Mouse (Mus musculus) natural killer cell, adult 2 months (primary cell): ENCODE data around the gene Zfp260.
A peak's percentile ranks its signal among the peaks of the same experiment; 100 is the strongest.

Experiments used
- DNase-seq, 2 experiments: peaks; one replicate each; pipeline ENCODE4 v3.0.0; 2022; ENCODE audit warnings: low spot score in 2 of 2

Gene Zfp260

DNA sequence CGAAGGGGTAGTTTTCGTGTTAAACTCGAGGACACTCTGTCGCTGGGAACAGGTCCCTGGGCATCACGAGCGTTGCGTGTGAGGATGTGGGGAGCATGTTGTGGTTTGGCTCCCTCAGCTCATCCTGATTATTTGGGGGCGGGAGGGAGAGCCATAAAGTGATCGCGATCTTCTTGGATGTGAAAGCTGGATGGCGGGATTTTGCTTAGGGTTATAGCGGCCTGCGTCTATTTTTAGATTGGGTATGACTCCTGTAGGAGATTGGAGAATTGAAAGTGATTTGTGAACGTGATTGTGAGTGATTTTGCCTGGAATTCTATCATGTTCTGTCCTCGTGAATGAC is 27.6 kb downstream of the Zfp260 start:
- DNase-seq, result no peak

DNA sequence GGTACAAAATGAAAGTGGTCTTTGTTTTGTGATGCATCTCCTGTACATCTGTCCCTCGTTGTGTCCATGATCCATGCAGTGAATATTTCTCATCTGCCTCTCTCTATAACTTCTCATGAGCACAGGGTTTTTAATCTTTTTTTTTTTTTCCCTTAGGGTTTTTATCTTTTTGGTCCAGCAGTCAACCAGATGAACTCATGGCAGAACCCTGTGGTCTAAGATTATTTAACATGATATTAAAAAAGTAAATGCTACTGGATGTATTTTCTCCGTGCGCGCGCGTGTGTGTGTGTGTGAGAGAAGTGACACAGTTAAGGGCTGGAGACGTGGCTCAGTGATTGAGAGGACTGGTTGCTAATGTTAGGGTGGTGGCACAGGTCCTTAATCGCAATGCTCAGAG is 35.3 kb downstream of the Zfp260 start:
- no peak for DNase-seq

DNA sequence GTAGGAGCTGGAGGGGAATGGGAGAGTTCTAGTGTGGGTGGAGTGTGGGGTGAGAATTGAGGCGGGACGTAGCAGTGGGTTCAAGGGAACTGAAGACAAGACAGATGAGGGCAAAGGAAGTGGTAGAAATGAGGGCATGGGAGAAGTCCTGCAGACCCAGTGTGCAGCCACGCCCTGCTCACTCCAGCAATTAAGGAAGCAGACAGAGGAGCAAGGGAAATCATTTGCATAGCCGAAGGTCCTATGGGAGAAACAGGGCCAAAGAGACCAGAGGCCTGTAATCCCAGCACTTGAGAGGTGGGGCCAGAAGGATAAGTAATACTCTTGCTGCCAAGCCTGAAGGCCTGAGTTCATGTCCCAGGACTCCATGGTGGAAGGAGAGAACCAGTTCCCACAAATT is 37.8 kb downstream of the Zfp260 start:
- no peak for DNase-seq

DNA sequence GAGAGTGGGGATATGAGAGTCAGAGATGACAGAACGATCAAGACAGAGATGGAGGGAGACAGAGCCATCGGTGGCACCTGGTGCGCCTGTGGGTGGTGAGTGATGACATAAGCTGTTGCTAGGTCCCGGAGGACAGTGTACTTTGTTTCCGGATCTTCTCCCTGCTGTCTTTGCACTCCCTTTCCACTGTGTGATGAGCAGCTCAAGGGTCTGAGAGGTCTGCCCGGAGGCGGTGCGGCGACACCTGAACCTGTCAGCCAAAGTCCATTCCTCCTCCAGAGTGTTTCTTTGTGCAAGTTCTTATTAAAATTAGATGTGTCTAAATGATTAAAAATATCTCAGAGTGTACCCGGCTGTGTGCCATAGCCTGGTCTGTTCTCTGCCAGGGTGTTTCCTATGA is 42.2 kb downstream of the Zfp260 start:
- no peak for DNase-seq

DNA sequence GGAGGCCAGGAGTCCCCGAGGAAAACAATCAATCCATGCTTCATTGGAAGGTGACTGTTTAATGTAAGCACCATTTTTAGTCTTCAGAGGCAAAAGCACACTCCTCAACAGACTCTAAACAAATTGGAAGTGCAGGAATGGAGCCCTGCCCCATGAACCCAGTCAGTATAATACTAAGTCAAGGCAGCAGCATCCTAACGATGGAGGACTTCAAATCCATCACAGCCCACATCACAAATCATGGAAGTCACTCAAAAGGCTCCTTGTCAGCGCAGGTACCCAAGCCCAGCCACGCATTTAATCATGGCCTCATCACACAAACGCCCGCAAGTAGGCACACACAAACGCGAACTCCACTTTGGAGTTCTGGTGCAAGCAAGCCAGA is 48.6 kb downstream of the Zfp260 start:
- no peak for DNase-seq

DNA sequence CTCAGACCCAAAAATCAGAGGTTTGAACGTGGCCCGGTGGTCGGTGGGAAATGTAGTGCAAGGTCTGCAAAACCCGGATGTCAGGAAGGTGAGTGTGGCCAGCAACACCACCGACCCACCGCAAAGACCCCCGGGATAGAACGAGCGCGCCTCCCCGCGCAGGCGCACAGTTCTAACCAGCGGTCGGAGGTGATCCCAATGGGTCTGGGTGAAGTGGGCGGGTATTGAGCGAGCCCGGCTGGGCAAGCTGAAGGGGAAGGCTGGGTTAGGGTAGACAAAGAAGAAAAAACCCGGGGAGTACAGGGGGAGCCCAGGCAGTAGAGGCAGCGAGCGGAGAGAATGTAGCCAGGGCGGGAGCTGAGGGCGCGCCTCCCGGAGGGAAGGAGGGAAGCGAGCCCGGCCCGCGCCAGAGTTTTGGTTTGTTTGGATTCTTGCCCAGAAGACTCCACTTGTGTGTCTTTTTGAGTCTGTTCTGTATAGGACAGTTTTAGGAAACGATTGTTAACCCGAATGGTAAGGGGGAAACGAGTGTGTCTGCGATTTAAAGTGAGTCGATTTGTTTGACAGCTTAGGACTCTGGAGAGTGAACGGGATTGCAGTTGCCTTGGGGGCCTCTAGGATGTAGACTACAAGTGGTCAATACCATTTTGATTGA is 49.1 kb downstream of the Zfp260 start:
- DNase-seq, result peak in 1 of 2 experiments; percentile 3

DNA sequence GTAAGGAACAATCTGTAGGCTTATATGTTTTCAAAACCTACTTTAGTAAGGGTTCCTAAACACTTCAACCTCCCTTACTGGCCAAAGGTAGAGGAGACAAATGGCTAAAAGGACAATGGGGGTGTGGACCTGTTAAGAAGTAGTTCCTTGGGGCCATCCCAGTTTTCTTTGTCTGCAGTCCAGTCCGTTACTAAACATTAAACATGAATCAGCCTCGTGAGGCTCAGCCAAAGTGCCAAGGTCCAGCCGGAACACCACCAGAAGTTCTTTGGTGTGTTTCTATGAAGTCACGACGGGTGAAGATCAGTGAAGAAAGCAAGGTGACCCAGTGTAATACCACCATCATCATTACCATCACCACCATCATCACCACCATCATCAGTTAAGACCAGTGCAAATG is 52.4 kb downstream of the Zfp260 start:
- no peak for DNase-seq

DNA sequence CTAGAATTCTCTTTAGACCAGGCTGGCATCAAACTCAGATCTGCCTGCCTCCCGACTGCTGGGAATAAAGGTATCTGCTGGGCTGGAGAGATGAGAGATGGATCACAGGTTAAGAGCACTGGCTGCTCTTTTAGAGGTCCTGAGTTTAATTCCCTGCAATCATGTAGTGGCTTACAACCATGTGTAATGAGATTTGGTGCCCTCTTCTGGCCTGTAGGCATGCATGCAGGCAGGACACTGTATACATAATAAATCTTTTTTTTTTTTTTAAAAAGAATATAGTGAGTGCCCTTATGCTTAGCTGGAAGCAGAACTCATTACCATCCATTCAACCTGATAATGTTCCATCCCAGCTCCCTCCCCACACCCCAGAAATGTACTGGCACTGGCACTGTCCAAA is 59.5 kb downstream of the Zfp260 start:
- DNase-seq, result no peak

DNA sequence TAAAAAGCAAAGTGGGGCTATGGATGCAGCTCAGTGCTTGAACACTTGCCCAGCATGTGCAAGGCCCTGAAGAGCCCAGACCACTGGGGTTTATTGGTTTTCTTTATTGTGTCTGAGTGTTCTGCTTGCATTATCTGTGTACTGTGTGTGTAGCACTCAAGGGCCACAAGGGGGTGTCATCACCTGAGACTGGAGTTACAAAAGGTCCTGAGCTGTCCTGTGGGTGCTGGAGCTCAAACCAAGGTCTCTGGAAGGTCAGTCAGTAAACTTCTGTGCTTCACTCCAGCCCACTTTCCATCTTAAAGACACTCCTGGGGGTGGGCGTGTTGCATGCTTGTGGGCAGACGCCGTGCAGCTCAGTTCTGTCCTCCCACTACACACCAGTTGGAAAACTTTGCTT is 60.9 kb downstream of the Zfp260 start:
- DNase-seq, result no peak
